Mouse (Mus musculus) Patski (cell line): ENCODE measurements at regions not wholly inside any gene's neighbourhood (a gene's known extent, or its start where the extent isn't known, plus 50 kb on each side); places are given as distances from the start of the nearest gene placed in this dataset.

ENCODE experiments used
- ATAC-seq: fragments of 100-300 bp; one replicate; pipeline ENCODE4 v1.8.0; 2021
- CTCF ChIA-PET: fragments of 350-600 bp; sonication (Branson Sonifier 250); formaldehyde crosslinking; loops from one replicate; lab custom pipeline; 2022; ENCODE audit warnings: inconsistent platforms; lab: Charles Lee
- POLR2A ChIA-PET: fragments of 350-600 bp; sonication (Branson Sonifier 250); formaldehyde crosslinking; loops from one replicate; lab custom pipeline; 2022; ENCODE audit warnings: antibody characterized with exemption, inconsistent platforms; lab: Charles Lee
- DNase-seq: peaks from one replicate; pipeline ENCODE4 v3.0.0-alpha.2; 2011; ENCODE audit warnings: low read depth, low spot score
- H3K27me3 ChIP-seq: fragments of 371-371 bp; one replicate; pipeline ENCODE4 v1.5.1; 2021
- CTCF ChIP-seq: fragments of 100-300 bp; IDR thresholded peaks from one replicate; pipeline ENCODE4 v1.5.1; 2021
- in situ Hi-C: fragments of 300-500 bp; cut with MboI; formaldehyde crosslinking; loops from 3 replicates; pipeline ENCODE4 v1.11.1; 2018; ENCODE audit warnings: low pct_unique_long_range_greater_than_20kb, mixed read lengths

GRCm38 (mm10) chr11:56442381-56442780 lies 401.6 kb upstream of the Nmur2 start:
- DNase-seq: no peak
- no peak for ATAC-seq
- TF ChIP-seq CTCF: no peak
- CTCF ChIA-PET: no interaction called here
- POLR2A ChIA-PET: no interaction called here
- in situ Hi-C loops: no loop called here
- H3K27me3 ChIP-seq: no peaks in the 10 kb centered on the region

DNA sequence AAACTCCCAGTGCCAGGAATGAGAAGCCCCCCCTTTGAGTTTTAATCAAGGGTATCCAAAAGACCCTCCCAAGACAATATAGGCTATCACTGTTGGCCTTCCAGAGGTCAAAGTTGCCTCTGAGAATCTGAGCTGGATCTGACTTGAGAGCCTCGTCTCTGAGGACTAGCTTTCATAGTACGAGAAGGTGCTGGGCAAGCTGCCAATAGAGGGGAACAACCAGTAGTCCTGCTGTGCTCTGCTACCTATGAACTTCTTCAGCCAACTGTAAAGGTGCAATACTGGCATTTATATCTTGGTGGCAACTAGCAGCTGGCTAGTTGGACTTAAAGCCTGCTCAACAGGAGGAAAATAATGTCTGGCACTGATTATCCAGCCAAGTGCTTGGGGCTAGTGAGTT lies 400.3 kb upstream of the Nmur2 start:
- ATAC-seq (peak; percentile 21), DNase-seq (peak; percentile 12)
- POLR2A ChIA-PET: interaction anchor here (0.6 kb wide), 1 partner anchor 322 kb away, joined by 4 read pairs; no protein-coding TSS in a partner anchor
- no peak for TF ChIP-seq CTCF
- CTCF ChIA-PET: no interaction called here
- H3K27me3 ChIP-seq: no peaks in the 10 kb centered on the region
- in situ Hi-C loops: no loop called here

GRCm38 (mm10) chr11:56431089-56431488 lies 390.3 kb upstream of the Nmur2 start:
- no peaks in the 10 kb centered on the region for H3K27me3 ChIP-seq
- POLR2A ChIA-PET: no interaction called here
- no peak for ATAC-seq
- CTCF ChIA-PET: no interaction called here
- DNase-seq: no peak
- in situ Hi-C loops: no loop called here
- TF ChIP-seq CTCF: no peak

DNA sequence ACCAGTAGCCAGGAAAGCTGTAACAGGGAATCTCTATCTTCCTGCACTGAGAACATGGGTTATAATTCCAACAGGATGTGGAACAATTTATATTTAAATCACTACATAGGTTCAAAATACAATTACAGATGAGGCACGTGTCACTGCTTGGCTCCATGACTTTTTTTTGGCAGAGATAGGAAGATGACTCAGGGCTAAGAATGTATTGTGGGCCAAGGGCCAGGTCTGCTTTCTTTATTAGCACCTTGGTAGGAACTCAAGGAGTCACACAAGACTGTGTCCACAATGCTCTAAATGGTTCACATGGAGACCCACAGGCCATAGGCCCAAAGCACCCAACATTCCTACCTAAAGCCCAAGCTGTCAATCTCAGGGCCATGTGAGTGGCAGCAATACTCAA lies 344.0 kb upstream of the Nmur2 start:
- DNase-seq: no peak
- no peak for ATAC-seq
- no peaks in the 10 kb centered on the region for H3K27me3 ChIP-seq
- TF ChIP-seq CTCF: no peak
- CTCF ChIA-PET: no interaction called here
- POLR2A ChIA-PET: no interaction called here
- in situ Hi-C loops: no loop called here

- ATAC-seq (no peak), DNase-seq (no peak)
- POLR2A ChIA-PET: no interaction called here
- in situ Hi-C loops: no loop called here
- no peak for TF ChIP-seq CTCF
- no peaks in the 10 kb centered on the region for H3K27me3 ChIP-seq
- CTCF ChIA-PET: no interaction called here
These were observed 336.7 kb upstream of the Nmur2 start for GRCm38 (mm10) chr11:56377535-56377934.

- no peaks in the 10 kb centered on the region for H3K27me3 ChIP-seq
- ChIA-PET POLR2A (interaction anchor here (1.4 kb wide), 1 partner anchor 919 kb away, joined by 3 read pairs; no protein-coding TSS in a partner anchor), CTCF (interaction anchor here (1.4 kb wide), 1 partner anchor 67 kb away, joined by 3 read pairs; no protein-coding TSS in a partner anchor)
- in situ Hi-C loops: no loop called here
- DNase-seq (peak; percentile 13), ATAC-seq (peak; percentile 51)
- TF ChIP-seq CTCF: peak; percentile 47
These were observed 333.5 kb upstream of the Nmur2 start for GRCm38 (mm10) chr11:56374329-56374728.

GRCm38 (mm10) chr11:56373624-56374023 lies 332.8 kb upstream of the Nmur2 start:
- no peak for TF ChIP-seq CTCF
- ATAC-seq (no peak), DNase-seq (no peak)
- ChIA-PET CTCF (interaction anchor here (0.7 kb wide), 1 partner anchor 24 kb away, joined by 3 read pairs; no protein-coding TSS in a partner anchor), POLR2A (interaction anchor here (0.5 to 1.4 kb wide), 2 partner anchors 388 to 920 kb away, joined by 3 read pairs; no protein-coding TSS in a partner anchor)
- in situ Hi-C loops: no loop called here
- no peaks in the 10 kb centered on the region for H3K27me3 ChIP-seq

DNA sequence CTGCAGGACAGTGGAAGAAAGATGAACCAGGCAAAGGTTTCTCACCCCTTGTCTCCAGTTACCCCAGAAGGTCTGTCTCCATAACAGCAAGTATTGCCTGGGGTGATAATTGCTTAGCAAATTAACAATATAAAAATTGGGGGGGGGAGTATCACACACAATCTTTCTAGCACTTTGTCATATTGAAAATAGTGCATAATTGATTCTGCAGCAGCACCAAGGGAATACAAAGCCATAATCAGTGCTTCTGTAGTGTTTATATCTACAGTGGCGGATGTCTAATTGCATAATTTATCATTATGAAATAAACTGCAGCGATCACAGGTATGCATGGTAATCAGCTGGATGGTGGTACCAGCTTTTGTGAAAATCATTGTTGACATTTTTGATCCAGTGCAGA lies 316.9 kb upstream of the Nmur2 start:
- ChIA-PET CTCF (no interaction called here), POLR2A (interaction anchor here (0.7 kb wide), 1 partner anchor 619 kb away, joined by 5 read pairs; no protein-coding TSS in a partner anchor)
- in situ Hi-C loops: no loop called here
- DNase-seq: no peak
- no peak for ATAC-seq
- H3K27me3 ChIP-seq: no peaks in the 10 kb centered on the region
- TF ChIP-seq CTCF: no peak

- DNase-seq (no peak), ATAC-seq (no peak)
- TF ChIP-seq CTCF: no peak
- H3K27me3 ChIP-seq: no peaks in the 10 kb centered on the region
- ChIA-PET POLR2A (no interaction called here), CTCF (interaction anchor here (0.7 kb wide), 1 partner anchor 17 kb away, joined by 3 read pairs; no protein-coding TSS in a partner anchor)
- in situ Hi-C loops: no loop called here
These were observed 311.1 kb upstream of the Nmur2 start for GRCm38 (mm10) chr11:56351798-56352366.

DNA sequence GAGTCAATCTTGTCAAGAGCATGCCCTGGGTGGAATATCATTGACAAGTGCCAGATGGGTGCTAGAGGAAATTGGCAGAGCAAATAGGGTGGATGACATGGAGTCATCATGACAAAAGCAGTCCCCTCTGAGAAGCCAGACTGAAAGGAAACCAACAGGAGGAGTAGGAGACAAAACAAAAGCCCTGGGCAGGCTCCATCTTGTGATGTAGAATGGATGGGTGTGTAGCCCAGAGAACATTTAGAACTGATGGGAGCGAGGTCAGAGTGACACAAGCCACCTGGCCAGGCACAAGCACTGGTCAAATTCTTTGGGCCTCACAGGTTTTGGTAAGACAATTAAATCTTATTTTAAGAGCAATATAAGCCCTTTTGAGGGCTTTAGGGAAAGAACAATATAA lies 310.4 kb upstream of the Nmur2 start:
- ATAC-seq: no peak
- no peaks in the 10 kb centered on the region for H3K27me3 ChIP-seq
- no peak for DNase-seq
- CTCF ChIA-PET: no interaction called here
- no peak for TF ChIP-seq CTCF
- POLR2A ChIA-PET: no interaction called here
- in situ Hi-C loops: no loop called here

- ATAC-seq: no peak
- in situ Hi-C loops: no loop called here
- TF ChIP-seq CTCF: no peak
- CTCF ChIA-PET: interaction anchor here (1.2 kb wide), 1 partner anchor 24 kb away, joined by 3 read pairs; no protein-coding TSS in a partner anchor
- no peaks in the 10 kb centered on the region for H3K27me3 ChIP-seq
- POLR2A ChIA-PET: no interaction called here
- DNase-seq: no peak
These were observed 309.0 kb upstream of the Nmur2 start for GRCm38 (mm10) chr11:56349766-56350165.
